Mouse (Mus musculus) embryonic fibroblast, embryonic 13.5 days (primary cell): ENCODE data around the gene Pbx1. TPM values are rescaled to one million over a fixed set of nuclear protein-coding genes. Genes with fewer than 3 reads are reported as not detected.

Experiments
- H3K27ac ChIP-seq: 2 replicates; pipeline ENCODE4 v1.5.1; 2012; ENCODE audit warnings: low read length, control low read depth, inconsistent platforms; ENCODE audit not compliant: insufficient read depth
- H3K4me1 ChIP-seq: 2 replicates; pipeline ENCODE4 v1.6.1; 2011; ENCODE audit warnings: low read length; ENCODE audit not compliant: control insufficient read depth, insufficient read depth
- H3K4me3 ChIP-seq: 2 replicates; pipeline ENCODE4 v1.5.1; 2011; ENCODE audit warnings: mild to moderate bottlenecking, control low read depth, low read length; ENCODE audit not compliant: insufficient read depth
- CTCF ChIP-seq: IDR thresholded peaks from 2 replicates; pipeline ENCODE4 v1.5.1; 2011; ENCODE audit warnings: mild to moderate bottlenecking, control low read depth, low read length, moderate library complexity, borderline replicate concordance; ENCODE audit not compliant: insufficient read depth
- POLR2A ChIP-seq: IDR thresholded peaks from 2 replicates; pipeline ENCODE4 v1.6.1; 2011; ENCODE audit warnings: low read depth, mild to moderate bottlenecking, control low read depth, low read length, moderate library complexity
- polyA plus RNA-seq: library from polyadenylated mRNA; stranded (reverse); fragments of >200 nt; gene quantifications from 2 replicates; pipeline ENCODE4 v1.2.4, GENCODE M21; 2011; ENCODE audit warnings: low read depth; ENCODE audit not compliant: missing spikeins, insufficient read length

Pbx1 gene
- polyA plus RNA-seq, 1 experiment = 117 TPM

DNA sequence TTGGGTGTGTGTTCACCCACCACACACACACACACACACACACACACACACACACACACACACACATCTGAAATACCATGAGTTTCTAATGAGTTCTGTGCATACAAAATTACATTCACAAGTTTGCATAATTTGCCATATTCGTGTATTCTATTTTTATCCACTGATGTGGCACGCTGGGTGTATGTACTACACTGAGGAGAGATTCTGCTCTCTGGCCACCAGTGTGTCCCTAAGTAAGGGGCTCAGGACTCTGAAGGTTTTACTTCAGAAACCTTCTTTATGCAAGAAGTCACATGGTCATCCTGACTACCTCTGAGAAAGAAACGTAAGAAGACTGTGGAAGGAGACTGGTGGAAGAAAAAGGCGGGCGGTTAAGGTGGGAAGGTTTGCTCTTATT lies 191.7 kb downstream of the Pbx1 start:
- peaks cover 17% of the 10 kb centered on the region for H3K4me1 ChIP-seq
- H3K4me3 ChIP-seq = no peak overlapping the region
- TF ChIP-seq POLR2A = no peak
- TF ChIP-seq CTCF = no peak
- peak overlapping the region; percentile 62 for H3K27ac ChIP-seq

- TF ChIP-seq CTCF (no peak), POLR2A (no peak)
Measured at GRCm38 (mm10) chr1:168236101-168236500, 196.0 kb downstream of the Pbx1 start.

DNA sequence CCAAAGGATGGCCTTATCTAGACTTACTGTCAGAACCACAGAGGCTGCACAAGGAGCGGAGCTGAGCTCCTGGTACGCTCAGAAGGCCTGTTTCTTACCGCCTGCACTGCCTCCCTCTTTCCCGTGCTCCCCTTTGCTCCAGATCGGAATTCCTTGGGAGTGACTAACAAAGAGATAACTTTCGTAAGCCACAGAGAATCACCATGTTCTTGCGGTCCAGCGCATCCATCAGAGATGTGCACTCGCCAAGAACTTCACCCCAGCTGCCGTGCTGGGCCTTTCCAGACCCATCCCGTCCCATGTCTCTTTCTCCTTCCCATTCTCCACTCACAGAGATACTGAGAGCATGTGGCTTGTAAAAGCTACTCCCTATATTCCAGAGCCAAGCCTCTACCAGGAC lies 197.7 kb downstream of the Pbx1 start:
- Histone ChIP-seq H3K4me1 (peaks cover 17% of the 10 kb centered on the region), H3K4me3 (no peak overlapping the region), H3K27ac (no peak overlapping the region)
- TF ChIP-seq CTCF (no peak), POLR2A (no peak)

More at GRCm38 (mm10) chr1:168236101-168236500, 196.0 kb downstream of the Pbx1 start:
- H3K4me3 ChIP-seq = no peak overlapping the region
- H3K27ac ChIP-seq = no peak overlapping the region
- peaks cover 12% of the 10 kb centered on the region for H3K4me1 ChIP-seq

GRCm38 (mm10) chr1:168233182-168233581 lies 198.9 kb downstream of the Pbx1 start:
- H3K4me1 ChIP-seq = peaks cover 21% of the 10 kb centered on the region
- H3K27ac ChIP-seq = no peak overlapping the region
- H3K4me3 ChIP-seq = no peak overlapping the region
- TF ChIP-seq POLR2A (no peak), CTCF (no peak)

- Histone ChIP-seq H3K4me1 (peaks cover 15% of the 10 kb centered on the region), H3K27ac (0 out of 2 replicates have a peak overlapping the region, but pooled peaks have one; percentile 69), H3K4me3 (no peak overlapping the region)
- TF ChIP-seq CTCF = no peak
- no peak for TF ChIP-seq POLR2A
Measured at GRCm38 (mm10) chr1:168231548-168232429, 200.3 kb downstream of the Pbx1 start.

- Histone ChIP-seq H3K4me1 (peaks cover 15% of the 10 kb centered on the region), H3K4me3 (no peak overlapping the region), H3K27ac (peak overlapping the region; percentile 69)
- TF ChIP-seq CTCF = no peak
- TF ChIP-seq POLR2A = no peak
Measured at GRCm38 (mm10) chr1:168230858-168231257, 201.2 kb downstream of the Pbx1 start.

GRCm38 (mm10) chr1:168230134-168230533 lies 201.9 kb downstream of the Pbx1 start:
- no peak overlapping the region for H3K4me3 ChIP-seq
- H3K4me1 ChIP-seq = peaks cover 15% of the 10 kb centered on the region
- no peak for TF ChIP-seq POLR2A
- no peak for TF ChIP-seq CTCF
- H3K27ac ChIP-seq = peak overlapping the region; percentile 69

GRCm38 (mm10) chr1:168228756-168229526 lies 203.1 kb downstream of the Pbx1 start:
- Histone ChIP-seq H3K27ac (peak overlapping the region; percentile 32), H3K4me3 (no peak overlapping the region), H3K4me1 (peaks cover 15% of the 10 kb centered on the region)
- TF ChIP-seq POLR2A (no peak), CTCF (no peak)

- Histone ChIP-seq H3K4me3 (no peak overlapping the region), H3K4me1 (peaks cover 19% of the 10 kb centered on the region), H3K27ac (no peak overlapping the region)
- no peak for TF ChIP-seq POLR2A
Measured at GRCm38 (mm10) chr1:168226150-168226549, 205.9 kb downstream of the Pbx1 start.

DNA sequence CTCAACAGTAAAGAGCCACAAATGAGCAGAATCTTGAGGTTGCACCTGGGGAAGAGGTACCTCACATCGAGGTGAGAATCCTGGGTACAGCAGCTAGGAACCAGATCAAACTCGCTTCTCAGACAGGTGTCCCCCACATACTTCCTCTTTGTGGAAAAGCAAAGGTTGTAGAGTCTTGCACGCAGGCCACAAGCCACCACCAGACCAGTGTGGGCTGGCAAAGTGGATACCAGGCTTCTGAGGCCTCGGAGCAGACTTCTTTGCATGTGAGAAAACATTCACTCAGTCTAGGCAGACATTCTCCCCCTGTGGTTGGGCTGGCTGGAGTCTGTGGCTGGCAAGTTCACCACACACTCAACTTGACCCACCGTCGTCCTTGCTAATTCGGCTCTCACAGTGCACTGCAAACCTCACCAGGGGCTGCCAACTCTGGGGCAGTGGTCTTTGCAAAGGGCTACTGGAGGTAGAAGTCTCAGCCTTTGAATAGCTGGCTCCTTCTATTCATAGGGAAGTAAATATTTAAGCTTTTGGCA lies 206.4 kb downstream of the Pbx1 start:
- peaks cover 17% of the 10 kb centered on the region for H3K4me1 ChIP-seq
- no peak overlapping the region for H3K4me3 ChIP-seq
- no peak overlapping the region for H3K27ac ChIP-seq
- no peak for TF ChIP-seq CTCF
- no peak for TF ChIP-seq POLR2A
